Mouse (Mus musculus) brown adipose tissue, adult 24 weeks (tissue): Measurements from ENCODE around the gene Ibsp. TPM values are rescaled to one million over a fixed set of nuclear protein-coding genes. Genes with fewer than 3 reads are reported as not detected.

Experiments used
- polyA plus RNA-seq: library from polyadenylated mRNA; stranded (reverse); fragments of >200 nt; gene quantifications from 2 replicates; pipeline ENCODE4 v1.2.4, GENCODE M21; 2012; ENCODE audit not compliant: missing spikeins, insufficient read depth, insufficient read length

Gene Ibsp
- polyA plus RNA-seq, 1 experiment = not detected

Other genes starting within 250 kb of the Ibsp start
- gene Gm17660, start 221.6 kb upstream of the Ibsp start, polyA plus RNA-seq = not detected in 2 replicates
- gene Sparcl1, start 185.4 kb upstream of the Ibsp start, polyA plus RNA-seq = 101 and 132 TPM in 2 replicates
- not detected in 2 replicates for gene Dspp, start 128.5 kb upstream of the Ibsp start, polyA plus RNA-seq
- not detected in 2 replicates for gene Dmp1, start 96.6 kb upstream of the Ibsp start, polyA plus RNA-seq
- not detected in 2 replicates for gene Mepe, start 26.2 kb downstream of the Ibsp start, polyA plus RNA-seq
- gene Spp1, start 135.9 kb downstream of the Ibsp start, polyA plus RNA-seq = 0.75 TPM in 1 of 2 replicates, not detected in the other
- gene Pkd2, start 160.3 kb downstream of the Ibsp start, polyA plus RNA-seq = 11.5 and 13.8 TPM in 2 replicates
- 1.7 and 2.9 TPM in 2 replicates for gene BC005561, start 209.2 kb downstream of the Ibsp start, polyA plus RNA-seq